Mouse (Mus musculus) brown adipose tissue, adult 24 weeks (tissue): ENCODE measurements around the gene Skp2. TPM values are rescaled to one million over a fixed set of nuclear protein-coding genes. Genes with fewer than 3 reads are reported as not detected.
"Not testable (repeated sequence)": the region's sequence is repeated elsewhere in the genome, so short reads cannot be mapped to it uniquely, and the experiment has no call there.

Experiments used
- H3K27ac ChIP-seq: fragments of 200-500 bp; replicated peaks from 2 replicates; pipeline ENCODE4 v1.5.1; 2012; ENCODE audit warnings: low read depth, mild to moderate bottlenecking, low read length
- H3K4me1 ChIP-seq: fragments of 200-500 bp; 2 replicates; pipeline ENCODE4 v1.6.1; 2012; ENCODE audit warnings: low read length, mixed read lengths; ENCODE audit not compliant: control insufficient read depth, insufficient read depth, insufficient read length
- H3K4me3 ChIP-seq: fragments of 200-500 bp; 2 replicates; pipeline ENCODE4 v1.5.1; 2012; ENCODE audit warnings: low read depth, mild to moderate bottlenecking, low read length, moderate library complexity; ENCODE audit not compliant: insufficient read depth
- polyA plus RNA-seq: library from polyadenylated mRNA; stranded (reverse); fragments of >200 nt; gene quantifications from 2 replicates; pipeline ENCODE4 v1.2.4, GENCODE M21; 2012; ENCODE audit not compliant: missing spikeins, insufficient read depth, insufficient read length

Gene Skp2
- polyA plus RNA-seq: 0.87 and 0.92 TPM in 2 replicates

GRCm38 (mm10) chr15:9155325-9155724, at the start of gene Skp2:
Gene Skp2, minus strand, starts transcription at chr15:9155425.
- Histone ChIP-seq H3K4me3 (no peak within 1 kb of the TSS), H3K4me1 (no peaks in the 10 kb centered on the region), H3K27ac (no peak within 1 kb of the TSS)

GRCm38 (mm10) chr15:9198421-9198820, 43.2 kb upstream of the Skp2 start:
- H3K4me1 ChIP-seq: no peaks in the 10 kb centered on the region
- H3K4me3 ChIP-seq: no peak overlapping the region
- no peak overlapping the region for H3K27ac ChIP-seq

GRCm38 (mm10) chr15:9192685-9193084, 37.5 kb upstream of the Skp2 start:
- not testable (repeated sequence) for H3K4me3 ChIP-seq, H3K27ac ChIP-seq, H3K4me1 ChIP-seq

GRCm38 (mm10) chr15:9189796-9190195, 34.6 kb upstream of the Skp2 start:
- H3K27ac ChIP-seq: no peak overlapping the region
- H3K4me3 ChIP-seq: no peak overlapping the region

GRCm38 (mm10) chr15:9183995-9184394, 28.8 kb upstream of the Skp2 start:
- Histone ChIP-seq H3K4me3 (no peak overlapping the region), H3K27ac (no peak overlapping the region), H3K4me1 (no peaks in the 10 kb centered on the region)

More at GRCm38 (mm10) chr15:9189796-9190195, 34.6 kb upstream of the Skp2 start:
- H3K4me1 ChIP-seq: no peaks in the 10 kb centered on the region

- no peak overlapping the region for H3K27ac ChIP-seq
- 0 out of 2 replicates have a peak, but pooled peaks cover 2% of the 10 kb centered on the region for H3K4me1 ChIP-seq
- H3K4me3 ChIP-seq: no peak overlapping the region
Measured at GRCm38 (mm10) chr15:9177038-9177437, 21.8 kb upstream of the Skp2 start.

GRCm38 (mm10) chr15:9164125-9164524, 8.9 kb upstream of the Skp2 start:
- no peak overlapping the region for H3K27ac ChIP-seq
- H3K4me1 ChIP-seq: no peaks in the 10 kb centered on the region
- no peak overlapping the region for H3K4me3 ChIP-seq

- Histone ChIP-seq H3K4me3 (no peak overlapping the region), H3K4me1 (no peaks in the 10 kb centered on the region), H3K27ac (no peak overlapping the region)
Measured at GRCm38 (mm10) chr15:9162557-9163070, 7.4 kb upstream of the Skp2 start.

GRCm38 (mm10) chr15:9140684-9141171, 14.5 kb downstream of the Skp2 start:
- Histone ChIP-seq H3K4me3 (peak overlapping the region; percentile 84), H3K27ac (no peak overlapping the region), H3K4me1 (no peaks in the 10 kb centered on the region)

GRCm38 (mm10) chr15:9140252-9140680, 15.0 kb downstream of the Skp2 start, which contains the start of gene Lmbrd2:
Gene Lmbrd2, plus strand, starts transcription at chr15:9140550.
- Histone ChIP-seq H3K4me1 (no peaks in the 10 kb centered on the region), H3K4me3 (peak within 1 kb of the TSS; percentile 84), H3K27ac (no peak within 1 kb of the TSS)

GRCm38 (mm10) chr15:9139447-9139846, 15.8 kb downstream of the Skp2 start:
- no peaks in the 10 kb centered on the region for H3K4me1 ChIP-seq
- peak overlapping the region; percentile 69 for H3K4me3 ChIP-seq
- H3K27ac ChIP-seq: no peak overlapping the region

GRCm38 (mm10) chr15:9134891-9135507, 20.2 kb downstream of the Skp2 start:
- Histone ChIP-seq H3K4me3 (no peak overlapping the region), H3K4me1 (0 out of 2 replicates have a peak, but pooled peaks cover 7% of the 10 kb centered on the region), H3K27ac (peak overlapping the region; percentile 45; the same call in 1 of the 2 replicates)

- Histone ChIP-seq H3K4me1 (0 out of 2 replicates have a peak, but pooled peaks cover 7% of the 10 kb centered on the region), H3K4me3 (no peak overlapping the region), H3K27ac (peak overlapping the region; percentile 40; the same call in 1 of the 2 replicates)
Measured at GRCm38 (mm10) chr15:9132693-9133443, 22.4 kb downstream of the Skp2 start.

- H3K27ac ChIP-seq: peak overlapping the region; percentile 91
- H3K4me1 ChIP-seq: 0 out of 2 replicates have a peak, but pooled peaks cover 7% of the 10 kb centered on the region
- H3K4me3 ChIP-seq: no peak overlapping the region
Measured at GRCm38 (mm10) chr15:9131499-9131888, 23.7 kb downstream of the Skp2 start.

GRCm38 (mm10) chr15:9130772-9131498, 24.3 kb downstream of the Skp2 start:
- Histone ChIP-seq H3K4me3 (no peak overlapping the region), H3K4me1 (0 out of 2 replicates have a peak, but pooled peaks cover 7% of the 10 kb centered on the region), H3K27ac (peak overlapping the region; percentile 91)
